17 mouse cellular contexts compared by ENCODE assay signal in the genomic region with DNA sequence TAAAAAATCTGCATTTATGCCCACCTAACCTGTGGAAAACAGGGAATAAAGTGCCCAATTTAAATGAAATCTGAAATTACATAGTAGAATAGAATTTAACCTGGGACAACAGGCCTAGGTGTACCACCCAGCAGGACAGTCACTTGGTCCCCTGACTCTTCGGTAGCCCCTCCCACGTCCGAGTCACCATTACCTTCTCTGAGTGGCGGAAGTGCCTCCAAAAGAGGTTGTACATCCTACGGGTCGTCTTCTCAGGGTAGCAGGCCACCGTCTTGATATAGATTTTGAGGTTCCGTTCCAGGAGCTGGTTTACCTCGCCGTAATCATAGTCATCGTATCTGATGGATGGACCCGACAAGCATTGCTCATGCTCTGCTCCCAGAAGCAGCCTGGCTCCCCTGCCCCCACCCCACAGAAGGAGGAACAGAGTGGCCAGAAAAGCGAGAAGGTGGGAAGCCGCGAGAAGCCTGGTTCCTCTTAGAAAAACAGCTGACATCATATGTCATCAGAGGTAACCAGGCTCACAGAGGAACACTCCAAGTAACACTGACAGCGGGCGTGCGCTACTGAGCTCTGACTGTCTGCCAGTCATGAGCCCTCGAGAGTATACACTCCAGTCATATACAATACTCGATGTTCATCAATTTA. TPM values are rescaled to one million over a fixed set of nuclear protein-coding genes. Genes with fewer than 3 reads are reported as not detected.
A peak's percentile ranks its signal among the peaks of the same experiment; 100 is the strongest.
DNase-seq lines count a peak whose midpoint lies in the region; ATAC-seq and TF ChIP-seq lines count a peak whose summit lies in the region.
"Had no signal": no experiment of that assay in that cellular context is flagged by ENCODE, and none has a peak within 500 bp of the region (broad histone marks: within the 10 kb centered on the region; RNA-seq: fewer than 3 reads in every experiment).

No protein-coding gene starts in this region.

- no peak overlapping the region for H3K4me2 ChIP-seq in forebrain, embryonic 15.5 days (replicated peaks)
- H3K4me2 ChIP-seq: forebrain, embryonic 13.5 days; limb, embryonic 12.5 days had no signal

- no peaks in the 10 kb centered on the region for H3K4me1 ChIP-seq in forebrain, embryonic 15.5 days

- no peak overlapping the region for H3K4me3 ChIP-seq in layer of hippocampus, adult 2 months
- H3K4me3 ChIP-seq in forebrain, embryonic 15.5 days, result no peak overlapping the region
- H3K4me3 ChIP-seq: forebrain, embryonic 13.5 days; limb, embryonic 12.5 days; megakaryocyte, embryonic 14.5 days; myocyte had no signal

- peak overlapping the region; percentile 18; the same call in 1 of the 2 replicates for H3K27ac ChIP-seq in layer of hippocampus, adult 2 months
- no peak overlapping the region for H3K27ac ChIP-seq in forebrain, embryonic 15.5 days (replicated peaks)
- H3K27ac ChIP-seq: forebrain, embryonic 13.5 days had no signal

- H3K9ac ChIP-seq in forebrain, embryonic 15.5 days (replicated peaks), result no peak overlapping the region
- H3K9ac ChIP-seq: forebrain, embryonic 13.5 days had no signal

- H3K27me3 ChIP-seq in forebrain, embryonic 15.5 days, result no peaks in the 10 kb centered on the region
- H3K27me3 ChIP-seq: forebrain, embryonic 13.5 days; limb, embryonic 12.5 days; megakaryocyte, embryonic 14.5 days had no signal

- no peak for ATAC-seq in forebrain, embryonic 15.5 days (replicated peaks)
- ATAC-seq: forebrain, embryonic 13.5 days; hindbrain, embryonic 16.5 days had no signal

- no peaks in the 10 kb centered on the region for H3K36me3 ChIP-seq in forebrain, embryonic 15.5 days

- peak in 1 of 2 experiments; percentile 38 for DNase-seq in layer of hippocampus, adult 2 months (ENCODE audit: low spot score in 2 of 2)
- no peak for DNase-seq in layer of hippocampus, adult 8-10 months (ENCODE audit: low spot score in 2 of 2)
- peak; percentile 34 to 39 for DNase-seq in spleen, adult 18-20 months
- no peak for DNase-seq in spleen, adult 12 weeks (ENCODE audit: low spot score)
- peak; percentile 51 for DNase-seq in lung, postnatal 25 days (ENCODE audit: low spot score)
- DNase-seq in spleen, postnatal 36 days (ENCODE audit: low spot score in 2 of 2), result peak; percentile 54 to 56
- DNase-seq in adrenal gland, postnatal 25 days, result no peak
- DNase-seq: adrenal gland, postnatal 10 days; heart, postnatal 14 days; kidney, adult 8-10 months; right cerebral cortex, postnatal 25 days had no signal

- no peak for TF ChIP-seq CTCF in layer of hippocampus, adult 2 months (conservative IDR thresholded peaks at IDR 0.05)

- H3K9me3 ChIP-seq in forebrain, embryonic 15.5 days, result no peaks in the 10 kb centered on the region
- H3K9me3 ChIP-seq: forebrain, embryonic 13.5 days; limb, embryonic 12.5 days; megakaryocyte, embryonic 14.5 days had no signal

- WGBS in forebrain, embryonic 15.5 days, result 92% methylated on average over 20 of the region's 20 CpGs

RNA-seq across cellular contexts. Expression of gene Sesn2, which starts 15.9 kb away (rescaled TPM):
- 10 to 100 TPM; 13.1 to 13.3 TPM for total RNA-seq in layer of hippocampus, adult 2 months (2021)
- 10 to 100 TPM; 13.1 to 14.5 (median 14.4) TPM for total RNA-seq in layer of hippocampus, adult 8-10 months (2022)
- total RNA-seq in adrenal gland, postnatal 25 days (2021), result 20.6 and 24.1 TPM in 2 replicates
- polyA plus RNA-seq in forebrain, embryonic 15.5 days (2015; fragmentation: Nextera tagmentation; extraction: Ambion mirVana), result 5.6 and 6.3 TPM in 2 replicates

RNA-seq across cellular contexts. Expression of gene Med18, which starts 30.7 kb away (rescaled TPM):
- total RNA-seq in layer of hippocampus, adult 2 months (2021), result 1 to 10 TPM; 8.7 to 9.4 TPM
- 10 to 100 TPM in 1 of 4 experiments, 1 to 10 TPM in 3; 8.3 to 10.3 (median 9.2) TPM for total RNA-seq in layer of hippocampus, adult 8-10 months (2022)
- 9.4 and 10.7 TPM in 2 replicates for total RNA-seq in adrenal gland, postnatal 25 days (2021)
- 20.8 and 21.3 TPM in 2 replicates for polyA plus RNA-seq in forebrain, embryonic 15.5 days (2015; fragmentation: Nextera tagmentation; extraction: Ambion mirVana)

RNA-seq across cellular contexts. Expression of gene Atpif1, which starts 39.1 kb away (rescaled TPM):
- total RNA-seq in layer of hippocampus, adult 2 months (2021), result 100 to 1,000 TPM; 416 to 419 TPM
- total RNA-seq in layer of hippocampus, adult 8-10 months (2022), result 100 to 1,000 TPM; 313 to 407 (median 357) TPM
- total RNA-seq in adrenal gland, postnatal 25 days (2021), result 426 and 437 TPM in 2 replicates
- 1,097 and 1,228 TPM in 2 replicates for polyA plus RNA-seq in forebrain, embryonic 15.5 days (2015; fragmentation: Nextera tagmentation; extraction: Ambion mirVana)

RNA-seq across cellular contexts. Expression of gene Dnajc8, which starts 41.0 kb away (rescaled TPM):
- total RNA-seq in layer of hippocampus, adult 2 months (2021), result 10 to 100 TPM; 87.9 to 92.9 TPM
- 100 to 1,000 TPM in 2 of 4 experiments, 10 to 100 TPM in 2; 88.8 to 104 (median 94.6) TPM for total RNA-seq in layer of hippocampus, adult 8-10 months (2022)
- 114 and 119 TPM in 2 replicates for total RNA-seq in adrenal gland, postnatal 25 days (2021)
- 146 and 150 TPM in 2 replicates for polyA plus RNA-seq in forebrain, embryonic 15.5 days (2015; fragmentation: Nextera tagmentation; extraction: Ambion mirVana)

Comparison
In these comparisons a context has a peak if more than half of its experiments do, and no peak if none do; other contexts are left out.
1. DNase-seq: peak in spleen, adult 18-20 months (2 of 2), lung, postnatal 25 days (single experiment) and spleen, postnatal 36 days (2 of 2); none in layer of hippocampus, adult 8-10 months (0 of 2), spleen, adult 12 weeks (single experiment) and adrenal gland, postnatal 25 days (single experiment).